Mouse (Mus musculus): ENCODE results near the gene Lrrc4. TPM values are rescaled to one million over a fixed set of nuclear protein-coding genes. Genes with fewer than 3 reads are reported as not detected.

Lrrc4 gene
- polyA plus RNA-seq, 1 experiment from 2014 or later = 0.40 TPM

DNA sequence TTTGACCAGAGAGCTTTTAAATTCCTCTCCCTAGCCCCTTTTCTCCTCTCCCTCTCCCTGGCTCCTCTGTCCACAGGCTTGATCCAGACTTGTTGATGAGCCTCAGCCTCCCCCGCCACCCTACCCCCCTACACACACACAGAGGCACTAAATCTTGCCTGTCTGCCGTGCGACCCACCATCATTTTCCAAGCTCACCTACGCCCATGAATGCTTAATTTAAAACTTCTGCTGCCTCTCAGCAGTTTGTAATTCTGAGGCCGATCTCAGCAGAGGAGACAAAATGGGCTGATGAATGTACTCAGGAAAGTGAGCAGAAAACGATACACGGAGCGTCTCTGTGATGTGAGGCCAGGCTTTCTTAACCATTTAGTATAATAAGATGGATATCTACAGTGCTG lies 23.1 kb upstream of the Lrrc4 start:
- no peak overlapping the region for H3K27ac ChIP-seq (replicated peaks)
- H3K9ac ChIP-seq = no peak overlapping the region
- H3K9me3 ChIP-seq = no peaks in the 10 kb centered on the region
- H3K4me1 ChIP-seq = peaks cover 66% of the 10 kb centered on the region
- ATAC-seq (ENCODE audit: extremely low read depth, insufficient number of reproducible peaks, low FRiP score, low TSS enrichment) = no peak
- H3K4me2 ChIP-seq = no peak overlapping the region
- H3K27me3 ChIP-seq (replicated peaks) = no peaks in the 10 kb centered on the region
- H3K4me3 ChIP-seq = no peak overlapping the region
- WGBS = 73% methylated on average over 8 of the region's 8 CpGs
- H3K36me3 ChIP-seq = no peaks in the 10 kb centered on the region; the same call in 1 of the 2 replicates

DNA sequence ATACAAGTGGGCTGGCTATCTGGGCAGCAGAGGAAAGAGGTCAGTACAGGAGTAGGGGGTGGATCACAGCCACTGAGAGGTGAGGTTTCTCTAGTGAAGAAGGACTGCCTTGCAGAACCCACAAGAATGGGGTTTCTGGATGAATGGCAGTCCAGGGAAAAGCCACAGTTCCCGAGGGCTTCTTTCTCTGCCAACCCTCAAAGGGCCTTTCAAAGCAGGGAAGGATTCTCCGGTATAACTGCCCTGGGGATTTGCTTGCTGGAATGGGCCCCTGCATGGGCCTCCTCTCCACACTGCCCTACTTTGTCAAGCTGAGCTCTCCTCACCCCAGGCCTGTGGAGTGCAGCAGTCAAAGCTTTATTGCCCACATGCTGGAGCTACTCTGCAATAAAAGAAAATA lies 22.1 kb upstream of the Lrrc4 start:
- no peaks in the 10 kb centered on the region for H3K27me3 ChIP-seq (replicated peaks)
- H3K4me3 ChIP-seq = no peak overlapping the region
- no peak overlapping the region for H3K27ac ChIP-seq (replicated peaks)
- 0 out of 2 replicates have a peak overlapping the region, but pooled peaks have one; percentile 21 for H3K9ac ChIP-seq
- no peak for ATAC-seq (ENCODE audit: extremely low read depth, insufficient number of reproducible peaks, low FRiP score, low TSS enrichment)
- no peaks in the 10 kb centered on the region for H3K9me3 ChIP-seq
- WGBS = 39% methylated on average over 2 of the region's 2 CpGs
- no peaks in the 10 kb centered on the region; the same call in 1 of the 2 replicates for H3K36me3 ChIP-seq
- H3K4me1 ChIP-seq = peaks cover 72% of the 10 kb centered on the region
- no peak overlapping the region for H3K4me2 ChIP-seq

DNA sequence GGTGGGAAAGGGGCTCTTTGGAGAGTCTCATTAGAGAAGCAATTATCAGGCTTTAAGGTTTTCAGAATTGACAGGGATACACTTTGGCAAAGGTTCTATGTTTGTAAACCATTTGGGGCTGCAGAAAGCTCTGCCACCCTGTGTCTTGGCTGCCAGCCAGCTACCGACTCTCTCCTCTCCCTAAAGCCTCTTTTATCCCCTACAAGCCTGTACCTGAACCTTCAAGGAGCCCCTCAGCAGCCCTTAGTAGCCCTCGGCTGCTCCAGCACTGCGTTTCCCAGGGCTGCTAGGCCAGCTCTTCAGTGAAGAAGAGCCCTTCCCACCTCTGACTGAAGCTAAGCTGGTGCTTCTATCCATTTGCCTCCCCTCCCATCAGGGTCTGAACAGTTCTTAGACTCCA lies 21.6 kb upstream of the Lrrc4 start:
- H3K4me1 ChIP-seq = peaks cover 72% of the 10 kb centered on the region
- 41% methylated on average over 3 of the region's 3 CpGs for WGBS
- no peaks in the 10 kb centered on the region for H3K9me3 ChIP-seq
- no peaks in the 10 kb centered on the region; the same call in 1 of the 2 replicates for H3K36me3 ChIP-seq
- H3K27ac ChIP-seq (replicated peaks) = no peak overlapping the region
- H3K27me3 ChIP-seq (replicated peaks) = no peaks in the 10 kb centered on the region
- no peak overlapping the region for H3K4me2 ChIP-seq
- 0 out of 2 replicates have a peak overlapping the region, but pooled peaks have one; percentile 21 for H3K9ac ChIP-seq
- no peak overlapping the region for H3K4me3 ChIP-seq
- no peak for ATAC-seq (ENCODE audit: extremely low read depth, insufficient number of reproducible peaks, low FRiP score, low TSS enrichment)

DNA sequence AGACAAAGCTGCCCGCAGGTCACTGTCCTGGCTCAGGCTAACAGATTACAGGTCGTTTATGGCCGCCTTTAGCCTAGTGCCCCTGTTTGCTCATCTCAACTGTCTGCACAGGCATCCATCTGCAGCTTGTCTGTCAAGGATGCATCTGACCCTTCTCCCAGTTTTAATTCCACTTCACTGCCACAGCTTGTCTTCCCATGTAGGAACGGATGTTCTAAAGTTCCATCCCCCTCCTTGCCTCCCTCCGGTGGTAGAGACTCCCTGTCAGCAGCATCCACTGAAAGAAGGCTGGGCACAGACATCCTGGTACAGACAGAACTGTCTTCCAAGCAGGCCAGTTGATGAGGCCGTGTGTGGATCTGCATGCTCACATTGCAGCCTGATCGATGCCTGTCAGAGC lies 20.8 kb upstream of the Lrrc4 start:
- 64% methylated on average over 7 of the region's 7 CpGs for WGBS
- Histone ChIP-seq H3K9me3 (no peaks in the 10 kb centered on the region), H3K4me3 (no peak overlapping the region), H3K4me1 (peaks cover 72% of the 10 kb centered on the region), H3K27ac (replicated peaks) (no peak overlapping the region), H3K36me3 (no peaks in the 10 kb centered on the region; the same call in 1 of the 2 replicates), H3K9ac (no peak overlapping the region), H3K4me2 (no peak overlapping the region), H3K27me3 (replicated peaks) (no peaks in the 10 kb centered on the region)
- ATAC-seq (ENCODE audit: extremely low read depth, insufficient number of reproducible peaks, low FRiP score, low TSS enrichment) = no peak

DNA sequence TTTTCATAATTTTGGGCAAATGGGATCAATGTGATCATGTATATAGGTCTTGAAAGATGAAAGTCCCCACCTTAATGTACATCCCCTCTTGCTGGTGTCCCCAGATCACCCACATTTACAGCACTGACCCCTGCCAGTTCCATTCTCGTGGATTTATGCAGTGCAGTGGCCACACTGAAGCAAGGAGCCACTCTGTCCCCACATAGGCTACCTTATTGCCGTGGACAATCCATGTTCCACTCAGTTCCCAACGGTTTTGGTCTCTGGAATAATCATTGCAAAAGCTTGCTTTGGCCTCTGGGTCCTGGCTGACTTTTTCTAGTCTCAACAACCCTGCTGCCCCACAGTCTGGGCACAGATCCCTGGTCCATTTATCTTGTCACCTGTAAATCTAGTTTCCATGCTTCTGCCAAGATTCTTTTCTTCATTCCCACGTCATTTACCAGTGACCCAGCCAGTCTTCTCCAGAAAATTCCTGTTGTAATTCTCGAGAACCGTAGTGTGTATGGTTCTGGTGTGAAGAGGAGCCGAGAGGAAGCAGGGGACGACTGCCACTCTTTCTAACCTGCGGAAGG lies 18.9 kb upstream of the Lrrc4 start:
- Histone ChIP-seq H3K27me3 (replicated peaks) (no peaks in the 10 kb centered on the region), H3K27ac (replicated peaks) (no peak overlapping the region), H3K4me3 (no peak overlapping the region), H3K4me1 (peaks cover 67% of the 10 kb centered on the region), H3K9ac (no peak overlapping the region), H3K36me3 (no peaks in the 10 kb centered on the region; the same call in 1 of the 2 replicates), H3K4me2 (no peak overlapping the region), H3K9me3 (no peaks in the 10 kb centered on the region)
- 79% methylated on average over 9 of the region's 9 CpGs for WGBS
- ATAC-seq (ENCODE audit: extremely low read depth, insufficient number of reproducible peaks, low FRiP score, low TSS enrichment) = no peak

DNA sequence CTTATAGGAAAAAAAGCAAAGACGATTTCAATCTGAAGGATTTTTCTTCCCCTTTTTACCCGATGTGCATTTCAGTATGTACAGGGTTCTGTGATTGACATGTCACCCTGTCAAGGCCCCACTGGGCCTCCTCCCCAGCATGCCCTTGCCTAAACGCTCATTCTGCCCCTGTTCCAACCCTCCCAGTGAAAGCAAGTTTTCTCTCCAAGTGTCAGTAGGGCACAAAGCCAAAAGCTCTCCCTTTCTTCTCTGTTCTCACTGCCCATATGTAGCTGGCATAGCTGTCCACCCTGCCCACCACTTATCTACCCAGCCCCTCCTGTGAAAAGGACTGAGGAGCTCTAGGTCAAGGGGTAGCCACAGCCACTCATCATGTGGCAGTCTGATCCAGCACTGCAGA lies 17.8 kb upstream of the Lrrc4 start:
- Histone ChIP-seq H3K9ac (no peak overlapping the region; the same call in 1 of the 2 replicates), H3K4me3 (no peak overlapping the region), H3K4me1 (peaks cover 67% of the 10 kb centered on the region), H3K4me2 (no peak overlapping the region), H3K9me3 (no peaks in the 10 kb centered on the region), H3K27me3 (replicated peaks) (no peaks in the 10 kb centered on the region), H3K27ac (replicated peaks) (peak overlapping the region; percentile 36), H3K36me3 (no peaks in the 10 kb centered on the region; the same call in 1 of the 2 replicates)
- WGBS = 43% methylated on average over 3 of the region's 3 CpGs
- no peak for ATAC-seq (ENCODE audit: extremely low read depth, insufficient number of reproducible peaks, low FRiP score, low TSS enrichment)

DNA sequence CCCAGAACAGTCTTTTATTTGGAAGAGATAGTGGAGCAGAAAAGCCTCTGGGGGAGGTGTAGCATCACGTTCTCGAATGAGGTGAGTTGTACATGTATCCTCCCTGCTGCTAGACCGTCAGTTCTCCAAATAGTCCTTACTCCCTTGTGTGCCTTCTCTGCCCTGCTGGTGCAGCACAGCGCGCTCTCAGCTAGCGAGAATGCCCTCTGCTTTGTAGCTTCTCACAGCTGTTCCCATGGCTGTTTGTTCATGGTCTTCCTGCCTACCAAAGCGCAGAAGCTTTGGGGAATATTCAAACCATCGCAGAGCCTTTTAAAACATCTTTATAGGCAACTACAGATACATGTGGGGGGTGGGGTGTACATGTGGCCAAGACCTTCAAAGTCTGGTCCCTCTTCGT lies 17.3 kb upstream of the Lrrc4 start:
- Histone ChIP-seq H3K9me3 (no peaks in the 10 kb centered on the region), H3K9ac (peak overlapping the region; percentile 24; the same call in 1 of the 2 replicates), H3K36me3 (no peaks in the 10 kb centered on the region; the same call in 1 of the 2 replicates), H3K4me3 (no peak overlapping the region), H3K27ac (replicated peaks) (peak overlapping the region; percentile 36), H3K27me3 (replicated peaks) (no peaks in the 10 kb centered on the region), H3K4me1 (peaks cover 63% of the 10 kb centered on the region), H3K4me2 (no peak overlapping the region)
- WGBS = 72% methylated on average over 9 of the region's 9 CpGs
- ATAC-seq (ENCODE audit: extremely low read depth, insufficient number of reproducible peaks, low FRiP score, low TSS enrichment) = no peak

DNA sequence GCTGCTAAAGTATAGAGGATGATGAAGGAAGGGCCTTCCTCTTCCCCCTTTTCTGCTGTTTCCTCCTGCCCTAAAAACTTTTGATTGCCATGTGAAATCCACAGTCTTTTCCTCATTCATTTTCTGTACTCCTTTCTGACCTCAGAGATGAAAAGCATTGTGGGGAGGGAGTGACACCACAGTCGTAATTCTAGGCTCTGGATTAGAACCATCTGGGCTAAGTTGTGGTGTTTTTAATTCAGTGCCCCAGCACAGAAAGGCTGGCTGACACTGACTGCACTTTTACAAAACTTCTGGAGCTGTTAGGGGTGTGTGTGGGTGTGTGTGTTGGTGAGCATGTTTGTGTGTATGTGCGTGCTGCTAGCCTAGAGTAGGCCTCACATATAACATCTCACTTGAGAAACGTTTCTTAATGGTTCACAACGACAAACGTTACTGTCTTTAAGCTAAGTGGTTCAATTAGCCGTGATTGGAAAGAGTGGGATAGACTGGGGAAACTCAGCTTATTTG lies 16.8 kb upstream of the Lrrc4 start:
- no peak for ATAC-seq (ENCODE audit: extremely low read depth, insufficient number of reproducible peaks, low FRiP score, low TSS enrichment)
- Histone ChIP-seq H3K9me3 (no peaks in the 10 kb centered on the region), H3K4me3 (no peak overlapping the region), H3K27me3 (replicated peaks) (no peaks in the 10 kb centered on the region), H3K27ac (replicated peaks) (no peak overlapping the region), H3K36me3 (no peaks in the 10 kb centered on the region; the same call in 1 of the 2 replicates), H3K9ac (no peak overlapping the region), H3K4me2 (no peak overlapping the region), H3K4me1 (peaks cover 57% of the 10 kb centered on the region)
- 72% methylated on average over 6 of the region's 6 CpGs for WGBS

DNA sequence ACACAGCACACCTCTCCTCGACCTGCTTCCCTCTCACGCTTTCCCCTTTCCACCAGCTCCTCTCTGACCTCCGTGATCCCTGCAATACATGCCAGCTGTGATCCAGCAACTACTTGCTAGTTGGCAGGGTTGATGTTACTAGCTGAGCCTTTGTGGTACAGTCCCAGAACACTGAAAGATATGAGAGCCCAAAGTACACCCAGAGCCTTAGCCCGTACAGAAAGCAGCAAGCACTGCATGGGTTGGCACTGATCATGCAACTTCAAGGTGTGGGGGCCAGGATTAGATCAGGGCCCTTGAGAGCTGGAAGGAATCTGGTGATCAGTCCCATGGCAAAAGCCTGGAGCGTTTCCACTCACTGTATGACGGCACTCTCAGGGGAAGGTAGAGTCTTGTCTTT lies 16.1 kb upstream of the Lrrc4 start:
- Histone ChIP-seq H3K4me2 (no peak overlapping the region), H3K4me3 (no peak overlapping the region), H3K9me3 (no peaks in the 10 kb centered on the region), H3K27ac (replicated peaks) (no peak overlapping the region; the same call in 1 of the 2 replicates), H3K4me1 (peaks cover 55% of the 10 kb centered on the region), H3K27me3 (replicated peaks) (no peaks in the 10 kb centered on the region), H3K36me3 (no peaks in the 10 kb centered on the region; the same call in 1 of the 2 replicates), H3K9ac (0 out of 2 replicates have a peak overlapping the region, but pooled peaks have one; percentile 7)
- ATAC-seq (ENCODE audit: extremely low read depth, insufficient number of reproducible peaks, low FRiP score, low TSS enrichment) = no peak
- 46% methylated on average over 6 of the region's 6 CpGs for WGBS

DNA sequence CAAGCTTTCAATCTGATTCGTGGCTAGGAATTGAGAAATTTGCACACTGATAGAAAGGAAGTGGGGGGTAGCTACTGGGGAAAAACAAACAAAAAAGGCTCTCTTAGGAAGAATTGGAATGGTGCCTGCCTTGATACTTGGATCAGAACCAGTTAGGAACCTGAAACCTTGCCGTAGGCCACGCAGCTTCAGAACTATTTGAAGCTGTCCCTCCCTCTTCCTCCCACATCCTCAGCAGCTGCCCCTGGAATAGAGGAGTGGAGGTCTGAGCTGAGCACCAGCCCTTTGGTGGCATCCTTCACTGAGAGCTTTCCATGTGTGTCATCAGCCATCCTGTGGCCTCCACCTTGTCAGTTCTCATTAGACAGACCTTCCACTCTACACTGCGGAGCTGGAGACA lies 14.1 kb upstream of the Lrrc4 start:
- peaks cover 61% of the 10 kb centered on the region for H3K4me1 ChIP-seq
- H3K4me3 ChIP-seq = no peak overlapping the region
- H3K9ac ChIP-seq = no peak overlapping the region
- H3K36me3 ChIP-seq = no peaks in the 10 kb centered on the region; the same call in 1 of the 2 replicates
- ATAC-seq (ENCODE audit: extremely low read depth, insufficient number of reproducible peaks, low FRiP score, low TSS enrichment) = no peak
- no peaks in the 10 kb centered on the region for H3K27me3 ChIP-seq (replicated peaks)
- H3K9me3 ChIP-seq = no peaks in the 10 kb centered on the region
- no peak overlapping the region for H3K4me2 ChIP-seq
- H3K27ac ChIP-seq (replicated peaks) = no peak overlapping the region
- WGBS = 37% methylated on average over 4 of the region's 4 CpGs

DNA sequence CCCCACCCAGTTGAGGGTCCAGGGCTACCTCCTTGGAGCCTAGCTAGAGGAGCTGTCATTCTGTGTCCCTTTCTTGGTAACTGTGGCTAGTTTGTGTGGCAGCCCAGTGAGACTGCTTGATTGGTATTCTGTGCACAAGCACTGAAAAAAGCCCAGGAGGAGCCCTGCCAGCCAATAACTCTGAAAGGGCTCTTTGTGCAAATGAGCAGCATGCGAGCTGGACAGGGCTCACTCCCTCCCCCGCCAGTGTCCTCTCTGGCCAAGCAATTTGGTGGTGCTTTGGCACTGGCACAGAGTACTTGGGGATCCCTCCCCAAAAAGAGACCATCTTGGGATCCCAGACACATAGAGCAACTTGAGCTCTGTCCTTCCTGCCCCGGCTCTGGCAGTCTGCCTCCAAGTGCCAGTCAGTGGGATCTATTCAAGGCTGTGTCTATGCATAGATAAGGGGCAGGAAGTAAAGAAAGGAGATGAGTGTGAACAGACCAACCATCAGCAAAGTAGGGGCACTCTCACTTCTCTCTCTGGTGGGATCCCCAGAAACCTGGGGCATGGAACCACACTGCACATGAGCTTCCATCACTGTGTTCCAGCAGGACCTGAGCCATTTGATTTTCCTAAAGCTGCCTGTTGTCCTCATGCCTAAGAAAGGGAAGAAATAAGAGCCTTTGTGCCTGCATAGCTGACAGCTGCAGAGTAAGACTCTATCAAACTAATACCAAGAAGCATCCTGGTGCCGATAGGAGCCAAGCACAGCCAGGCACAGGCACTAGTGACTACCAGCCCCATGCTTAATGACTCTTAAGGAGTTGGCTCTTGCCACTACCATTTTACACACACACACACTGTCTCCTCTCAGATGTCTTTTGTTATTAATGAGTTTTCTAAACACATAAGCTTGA lies 11.1 kb upstream of the Lrrc4 start:
- Histone ChIP-seq H3K4me2 (no peak overlapping the region), H3K9me3 (no peaks in the 10 kb centered on the region), H3K4me1 (peaks cover 39% of the 10 kb centered on the region), H3K9ac (no peak overlapping the region), H3K27me3 (replicated peaks) (no peaks in the 10 kb centered on the region), H3K4me3 (no peak overlapping the region), H3K36me3 (no peaks in the 10 kb centered on the region), H3K27ac (replicated peaks) (no peak overlapping the region)
- ATAC-seq (ENCODE audit: extremely low read depth, insufficient number of reproducible peaks, low FRiP score, low TSS enrichment) = no peak
- WGBS = 56% methylated on average over 4 of the region's 4 CpGs
